Mouse (Mus musculus) cerebellum, adult 9-10 months (tissue): ENCODE results near the gene Spata7.

Experiments used
- DNase-seq: peaks from one replicate; pipeline ENCODE4 v3.0.0; 2022

Gene Spata7

GRCm38 (mm10) chr12:98673879-98674278 lies 45.9 kb downstream of the Spata7 start:
- DNase-seq: no peak

- DNase-seq: peak; percentile 82
Measured at GRCm38 (mm10) chr12:98674627-98675143, 46.7 kb downstream of the Spata7 start.

DNA sequence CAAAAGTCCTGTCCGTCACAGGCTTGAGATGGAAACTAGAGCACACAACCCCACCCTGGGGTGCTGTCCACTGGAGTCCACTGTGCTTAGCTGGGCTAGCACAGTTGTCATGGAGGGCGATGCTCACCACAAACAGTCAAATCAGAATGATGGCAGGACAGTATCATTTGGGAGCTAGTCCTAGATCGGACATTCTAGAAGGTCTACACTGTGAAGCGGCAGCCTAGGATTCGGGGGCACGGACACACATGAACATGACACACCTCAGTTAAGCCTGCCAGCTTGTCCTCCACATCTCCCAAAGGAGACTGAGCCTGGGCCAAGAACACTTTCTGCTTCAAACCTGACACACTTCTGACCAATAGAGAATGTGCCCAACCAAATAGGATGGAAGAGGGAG lies 48.9 kb downstream of the Spata7 start:
- no peak for DNase-seq

GRCm38 (mm10) chr12:98677336-98677735 lies 49.4 kb downstream of the Spata7 start:
- DNase-seq: no peak

GRCm38 (mm10) chr12:98679906-98680305 lies 51.9 kb downstream of the Spata7 start:
- no peak for DNase-seq

GRCm38 (mm10) chr12:98682196-98682595 lies 54.2 kb downstream of the Spata7 start:
- DNase-seq: no peak

GRCm38 (mm10) chr12:98683171-98683570 lies 55.2 kb downstream of the Spata7 start:
- no peak for DNase-seq

DNA sequence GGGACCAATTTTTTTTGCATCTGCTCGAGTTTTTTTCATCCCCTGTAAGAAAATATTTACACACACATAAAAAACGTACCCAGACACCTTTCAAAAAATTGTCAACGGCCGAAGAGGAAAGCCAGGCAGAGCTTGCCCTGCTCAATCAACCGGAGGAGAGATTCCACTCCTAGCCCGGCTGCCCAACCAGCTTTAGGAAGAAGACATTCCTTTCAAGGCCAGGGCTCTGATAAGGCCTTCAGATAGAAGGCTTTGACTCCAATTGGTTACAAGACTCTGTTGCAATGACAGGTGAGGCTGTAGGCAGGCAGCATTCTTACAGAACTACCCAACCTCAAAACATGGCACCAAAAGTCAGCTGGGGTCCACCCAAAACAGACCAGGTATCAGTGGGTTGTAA lies 55.6 kb downstream of the Spata7 start:
- DNase-seq: no peak

- no peak for DNase-seq
Measured at GRCm38 (mm10) chr12:98690230-98690629, 62.3 kb downstream of the Spata7 start.

GRCm38 (mm10) chr12:98697202-98697601 lies 69.2 kb downstream of the Spata7 start:
- DNase-seq: no peak

- DNase-seq: peak; percentile 76
Measured at GRCm38 (mm10) chr12:98701564-98701963, 73.6 kb downstream of the Spata7 start.

GRCm38 (mm10) chr12:98703554-98703953 lies 75.6 kb downstream of the Spata7 start:
- DNase-seq: no peak

- DNase-seq: no peak
Measured at GRCm38 (mm10) chr12:98703961-98704360, 76.0 kb downstream of the Spata7 start.

DNA sequence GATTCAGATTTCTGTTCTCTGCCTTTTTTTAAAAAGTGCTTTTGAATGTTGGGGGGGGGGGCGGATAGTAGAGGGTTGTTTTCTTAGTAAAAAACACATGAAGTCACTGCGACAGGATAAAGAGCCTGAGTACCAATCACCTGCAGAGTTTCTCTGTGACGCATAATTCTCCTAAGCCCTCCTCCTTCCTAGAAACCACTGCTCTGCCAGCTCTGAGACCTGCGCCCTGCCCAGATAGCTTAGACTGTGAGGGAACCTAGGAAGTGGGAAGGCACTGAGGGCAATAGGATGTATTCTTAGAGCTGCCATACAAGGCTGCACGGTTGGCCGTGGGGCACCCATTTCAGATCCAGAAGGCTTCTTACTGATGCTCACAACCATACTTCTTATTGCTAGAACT lies 84.9 kb downstream of the Spata7 start:
- DNase-seq: no peak

DNA sequence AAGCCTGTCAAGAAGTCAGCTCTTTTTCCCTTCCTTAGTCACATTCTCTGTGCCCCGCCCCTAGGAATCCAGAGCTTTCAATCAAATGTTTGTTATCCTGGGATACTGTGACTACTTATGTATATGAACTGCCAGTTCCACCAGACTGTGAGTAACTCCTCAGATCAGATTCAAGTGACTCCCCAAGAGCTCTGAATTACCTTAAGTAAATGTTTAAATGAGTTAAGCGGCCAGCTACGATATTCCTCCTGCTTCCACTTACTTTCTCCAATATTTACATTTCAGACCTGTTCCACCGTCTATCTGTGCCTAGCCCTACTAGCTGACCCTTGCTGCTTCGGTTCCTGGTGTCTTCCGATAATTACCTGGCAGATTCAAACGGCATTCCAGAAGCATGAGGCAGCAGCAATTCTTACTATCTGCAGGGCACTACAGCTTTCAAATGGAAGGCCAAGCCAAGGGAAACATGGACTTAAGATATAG lies 85.7 kb downstream of the Spata7 start:
- DNase-seq: no peak

DNA sequence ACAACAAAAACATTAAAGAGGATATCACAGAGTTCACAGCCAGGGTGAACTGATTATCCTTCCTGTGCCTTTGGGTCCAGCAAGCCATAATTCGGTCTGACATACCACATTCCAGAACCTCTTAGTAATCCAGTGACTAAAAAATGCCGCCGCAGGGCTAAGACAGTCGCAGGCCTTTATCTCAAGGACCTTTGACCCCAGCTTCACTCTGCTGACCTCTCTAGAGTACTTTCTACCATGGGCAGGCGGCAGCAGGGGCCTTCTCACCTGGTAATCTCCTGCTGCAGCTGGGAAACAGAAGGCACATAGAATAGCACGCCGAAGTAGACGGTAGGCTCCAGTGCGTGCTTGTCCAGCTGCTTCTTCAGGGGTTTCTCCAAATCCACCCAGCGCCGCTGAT lies 86.8 kb downstream of the Spata7 start:
- DNase-seq: no peak

DNA sequence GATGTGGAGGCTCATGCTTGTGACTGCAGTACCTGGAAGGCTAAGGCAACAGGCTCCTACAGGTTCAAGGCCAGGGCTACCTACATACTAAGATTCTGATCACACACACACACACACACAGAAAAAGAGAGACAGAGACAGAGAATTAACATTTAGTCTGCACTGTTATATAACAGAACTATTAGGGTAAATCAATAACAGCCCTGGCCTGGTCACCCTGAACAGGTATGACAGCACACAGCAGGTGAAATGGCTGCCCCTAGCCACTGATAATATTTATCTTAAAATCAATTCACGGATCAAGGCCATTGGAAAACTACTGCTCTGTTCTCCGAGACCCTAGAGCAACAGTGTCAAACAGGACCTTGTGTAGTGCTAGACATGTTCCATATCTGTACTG lies 88.2 kb downstream of the Spata7 start:
- no peak for DNase-seq
